Mouse (Mus musculus) cerebellum, postnatal 25 days (tissue): ENCODE measurements at regions not wholly inside any gene's neighbourhood (a gene's known extent, or its start where the extent isn't known, plus 50 kb on each side); places are given as distances from the start of the nearest gene placed in this dataset.

Source experiments
- DNase-seq, 2 experiments: peaks; one replicate each; pipeline ENCODE4 v3.0.0; 2021; ENCODE audit warnings: mixed read lengths in 2 of 2

DNA sequence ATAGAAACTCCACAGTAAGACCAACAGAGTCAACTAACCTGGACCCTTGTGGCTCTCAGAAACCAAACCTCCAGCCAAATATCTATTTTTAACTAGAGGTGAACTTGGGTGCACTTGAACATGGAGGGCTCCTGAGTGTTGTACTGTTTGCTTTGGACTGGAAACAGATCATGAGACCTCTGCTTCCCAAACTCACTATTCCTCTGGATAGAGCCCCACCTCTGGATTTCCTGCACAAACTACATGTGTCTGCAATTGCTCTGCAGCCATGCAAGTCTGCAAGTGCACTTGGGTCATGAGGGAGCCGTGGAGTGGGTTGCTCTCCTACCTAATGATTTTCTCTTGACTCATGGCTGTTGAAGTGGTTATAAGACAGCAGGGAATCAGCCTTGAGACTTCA is 759.9 kb upstream of the Fam160b2 start:
- no peak for DNase-seq

DNA sequence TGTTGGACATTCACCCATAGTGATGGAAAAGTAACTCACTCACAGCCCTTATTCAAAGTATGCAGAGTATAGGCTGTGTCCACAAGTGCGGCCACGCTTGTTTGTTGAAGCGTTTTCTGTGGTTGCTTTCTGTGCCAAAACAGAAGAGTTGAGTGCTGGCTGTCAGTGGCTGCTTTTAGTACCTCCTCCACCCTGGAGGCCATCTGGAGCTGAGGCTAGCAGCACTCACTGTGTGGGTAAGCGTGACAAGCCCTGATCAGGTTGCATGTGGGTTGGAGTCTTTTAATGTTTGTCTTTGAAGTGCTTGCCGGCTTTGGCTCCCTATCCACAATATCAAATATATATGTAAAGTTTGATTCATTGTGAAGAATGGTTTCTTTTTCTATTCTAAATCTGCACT is 738.6 kb upstream of the Fam160b2 start:
- DNase-seq = no peak

DNA sequence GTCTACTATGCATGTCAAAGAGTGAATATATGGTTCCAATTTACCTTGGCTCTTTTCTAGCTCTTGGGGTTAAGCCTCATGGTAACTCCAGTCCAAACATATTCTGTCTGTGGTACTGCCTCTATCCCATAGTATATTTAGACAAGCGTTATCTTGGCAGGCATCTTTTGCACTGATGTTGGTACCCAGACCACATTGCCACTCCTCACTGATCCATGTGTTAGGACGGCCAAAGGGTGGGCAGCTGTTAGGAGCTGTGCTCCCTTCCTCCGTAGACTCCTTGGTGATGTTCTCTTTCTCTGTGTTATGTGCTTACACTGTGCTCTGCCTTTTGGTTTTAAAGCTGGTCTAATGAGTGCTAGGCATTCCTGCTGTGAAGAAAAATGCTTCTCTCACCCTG is 737.3 kb upstream of the Fam160b2 start:
- no peak for DNase-seq

DNA sequence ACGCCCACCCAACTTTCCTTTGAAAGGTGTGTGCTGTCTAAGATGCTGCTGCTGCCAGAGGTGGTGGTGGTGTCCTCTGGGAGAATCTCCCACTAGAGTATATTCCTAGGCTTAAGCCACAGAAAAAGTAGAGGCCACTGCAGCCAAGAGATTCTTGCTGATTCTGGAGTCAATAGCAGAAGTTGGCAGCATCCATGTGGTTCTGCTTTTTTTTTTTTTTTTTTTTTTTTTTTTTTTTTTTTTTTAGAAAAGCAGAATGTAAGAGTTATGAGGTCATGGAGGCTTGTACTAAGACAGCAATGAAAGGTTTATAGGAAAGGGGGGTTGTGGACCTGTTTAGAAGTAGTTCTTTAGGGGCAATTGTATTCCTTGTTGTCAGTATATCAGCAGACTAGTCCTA is 734.4 kb upstream of the Fam160b2 start:
- DNase-seq = no peak

DNA sequence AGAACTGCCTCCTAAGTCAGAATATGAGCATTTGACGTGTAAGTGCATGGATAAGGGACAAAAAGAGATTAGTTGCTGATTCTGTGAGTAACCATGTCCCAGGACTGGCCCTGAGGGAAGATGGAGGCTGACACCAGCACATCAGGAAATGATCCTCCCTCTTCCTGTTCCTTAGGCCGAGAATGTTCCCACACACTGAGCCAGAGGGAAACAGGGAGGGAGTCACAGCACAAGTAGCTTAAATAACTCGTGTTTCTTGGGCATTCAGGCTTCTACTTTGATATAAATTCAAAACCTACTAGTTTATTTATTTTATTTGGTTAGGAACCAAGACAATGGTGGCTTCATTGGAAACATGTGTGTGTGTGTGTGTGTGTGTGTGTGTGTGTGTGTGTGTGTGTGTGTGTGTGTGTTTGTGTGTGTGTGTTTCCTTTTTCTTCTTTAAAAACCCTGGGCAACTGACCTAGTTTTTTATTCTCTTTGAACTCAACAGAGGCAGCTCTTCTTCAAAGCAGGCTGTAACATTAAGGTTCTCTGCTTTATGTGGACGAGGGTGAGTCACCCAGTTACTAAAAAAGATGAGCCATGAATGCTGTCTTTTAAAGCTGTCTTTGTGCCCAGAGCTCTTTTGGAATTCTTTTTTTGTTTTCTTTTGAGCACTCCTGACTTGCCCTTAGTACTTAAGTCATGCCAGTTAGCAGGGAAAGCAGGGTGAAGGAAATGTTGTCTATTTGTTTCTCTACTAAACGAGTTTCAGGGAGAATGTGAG is 730.4 kb upstream of the Fam160b2 start:
- no peak for DNase-seq

DNA sequence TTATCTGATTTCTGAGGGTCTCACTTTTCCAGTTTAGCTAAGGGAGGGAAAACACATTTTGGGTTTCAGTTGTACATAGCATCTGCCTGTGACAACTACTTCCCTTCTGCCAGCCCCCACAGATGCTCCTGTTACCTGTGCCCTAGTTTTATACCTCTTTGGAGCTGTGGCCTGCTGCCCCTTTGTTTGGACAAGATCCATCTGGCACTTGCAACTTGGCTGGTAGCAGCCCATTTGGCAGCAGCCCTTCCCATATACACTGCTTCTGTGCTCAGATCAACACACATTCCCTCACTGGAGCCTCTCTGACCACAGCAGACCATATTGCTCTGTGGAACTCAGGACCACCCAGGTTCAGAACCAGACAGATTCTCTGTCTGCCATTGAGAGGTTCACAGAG is 728.0 kb upstream of the Fam160b2 start:
- peak; percentile 28 to 43 for DNase-seq

DNA sequence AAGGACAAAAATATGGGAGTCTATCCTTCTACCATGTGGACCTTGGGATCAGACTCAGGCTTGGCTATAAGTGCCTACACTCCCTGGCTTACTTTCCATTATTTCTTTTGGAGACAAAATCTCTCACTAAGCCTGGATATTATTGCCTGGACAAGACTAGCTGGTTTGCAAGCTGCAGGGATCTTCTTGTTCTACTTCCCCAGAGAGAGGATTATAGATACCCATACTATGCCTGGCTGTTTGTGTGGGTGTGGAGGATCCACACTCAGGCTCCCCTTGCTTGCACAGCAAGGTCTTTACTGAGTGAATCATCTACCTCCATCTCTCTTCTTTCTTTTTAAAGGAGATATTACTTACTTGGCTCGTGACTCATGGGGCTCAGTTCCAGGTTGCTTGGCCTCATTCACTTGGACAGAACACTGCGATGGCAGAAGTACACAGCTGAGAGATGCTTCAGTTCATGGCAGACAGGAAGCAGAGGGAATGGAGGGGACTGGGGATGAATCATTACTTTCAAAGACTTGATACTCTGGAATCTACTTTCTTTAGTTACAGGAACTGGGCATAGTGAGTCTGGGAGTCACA is 727.0 kb upstream of the Fam160b2 start:
- DNase-seq = peak in 1 of 2 experiments; percentile 13

DNA sequence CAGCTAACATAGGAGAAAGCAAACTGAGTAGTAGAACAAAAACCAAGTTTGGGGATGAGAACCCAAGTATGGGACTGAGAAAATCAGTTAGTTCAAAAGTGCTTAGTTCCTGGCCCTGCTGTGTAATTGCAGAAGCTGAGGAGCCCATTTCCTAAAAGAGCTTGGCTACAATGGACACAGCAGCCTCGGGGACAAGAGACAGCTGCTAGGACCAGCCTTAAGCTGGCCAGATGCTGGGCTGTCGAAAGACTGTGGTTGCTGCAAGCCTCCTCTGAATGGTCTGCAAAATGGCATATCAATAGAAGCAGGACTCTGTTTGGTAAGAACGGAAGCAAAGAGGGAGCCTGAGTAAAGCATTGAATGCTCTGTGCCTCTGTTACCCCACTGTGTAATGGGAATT is 715.6 kb upstream of the Fam160b2 start:
- no peak for DNase-seq

DNA sequence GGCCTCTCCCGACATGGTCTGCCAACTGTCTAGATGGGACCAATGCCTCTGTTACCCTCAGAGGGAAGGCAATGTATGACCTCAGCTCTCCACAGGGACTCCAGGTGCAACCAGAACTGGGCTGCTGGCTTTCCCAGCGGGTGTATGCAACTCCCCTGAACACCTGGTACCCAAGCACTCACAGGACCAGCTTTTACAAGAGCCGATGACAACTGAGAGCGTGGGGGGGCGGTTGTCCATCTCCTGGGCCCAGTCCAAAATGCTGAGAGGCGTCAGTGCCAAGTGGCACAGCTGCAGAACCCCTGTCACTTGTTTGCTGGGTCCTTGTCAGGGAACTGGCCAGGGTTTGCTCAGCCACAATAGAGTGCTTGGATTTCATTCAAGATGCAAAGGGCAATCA is 700.1 kb upstream of the Fam160b2 start:
- peak; percentile 3 to 7 for DNase-seq

DNA sequence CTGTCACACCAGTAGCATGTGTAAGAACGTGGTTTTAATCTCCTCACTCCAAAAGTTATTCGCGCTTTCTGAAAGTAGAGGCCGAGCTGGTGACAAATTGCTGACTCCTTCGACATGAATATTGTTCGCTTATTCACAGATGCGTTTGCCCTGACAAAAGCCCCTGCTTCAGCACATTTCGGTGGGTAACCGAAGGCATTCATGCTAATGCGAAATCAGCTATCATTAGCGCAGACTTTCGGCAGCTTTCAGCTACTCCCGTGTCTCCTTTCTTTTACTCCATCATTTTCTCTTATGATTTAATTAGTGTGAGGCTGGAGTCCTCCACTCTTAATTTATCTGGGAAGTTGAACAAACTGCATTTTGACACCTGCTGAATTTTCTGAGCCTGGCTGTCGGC is 681.9 kb upstream of the Fam160b2 start:
- no peak for DNase-seq

DNA sequence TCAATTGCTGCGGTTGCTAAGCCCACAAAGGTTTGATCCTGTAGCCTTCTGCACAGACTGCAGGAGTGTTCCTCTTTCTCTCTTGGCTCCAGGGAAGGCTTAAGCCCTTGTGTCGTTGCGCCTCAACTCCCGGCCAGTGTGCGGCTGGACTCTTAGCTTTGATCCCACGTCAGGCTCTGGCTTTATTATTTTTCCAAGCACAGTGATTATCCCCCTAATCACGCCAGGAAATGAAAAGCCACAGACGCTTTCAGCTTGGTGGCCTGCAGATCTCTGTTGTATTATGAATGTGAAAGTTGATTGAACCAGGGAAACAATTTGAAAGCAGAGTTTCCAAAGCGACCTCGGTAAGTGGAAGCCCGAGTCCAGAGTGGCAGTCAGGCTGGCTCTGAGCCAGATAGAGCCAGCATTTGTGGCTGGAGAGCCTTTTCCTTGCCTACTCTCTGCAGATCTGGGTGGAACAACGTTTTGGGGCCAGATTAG is 676.7 kb upstream of the Fam160b2 start:
- DNase-seq = peak; percentile 21 to 64

DNA sequence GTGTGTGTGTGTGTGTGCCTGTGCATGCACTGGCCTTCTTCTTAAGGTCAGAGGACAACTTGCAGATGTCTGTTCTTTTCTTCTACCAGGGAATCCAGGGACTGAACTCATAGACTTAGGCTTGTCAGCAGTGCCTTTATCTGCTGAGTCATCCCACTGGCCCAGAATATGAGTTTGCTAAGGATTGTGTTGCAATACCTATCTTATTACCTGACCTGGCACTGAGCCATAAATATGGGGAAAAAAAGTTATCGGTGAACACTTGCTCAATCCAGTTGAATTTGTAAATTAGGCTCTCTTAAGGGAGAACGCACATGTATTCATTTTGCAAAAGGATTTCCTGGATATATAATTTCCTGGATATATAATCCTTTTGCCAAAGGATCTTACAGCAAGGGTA is 672.8 kb upstream of the Fam160b2 start:
- no peak for DNase-seq

DNA sequence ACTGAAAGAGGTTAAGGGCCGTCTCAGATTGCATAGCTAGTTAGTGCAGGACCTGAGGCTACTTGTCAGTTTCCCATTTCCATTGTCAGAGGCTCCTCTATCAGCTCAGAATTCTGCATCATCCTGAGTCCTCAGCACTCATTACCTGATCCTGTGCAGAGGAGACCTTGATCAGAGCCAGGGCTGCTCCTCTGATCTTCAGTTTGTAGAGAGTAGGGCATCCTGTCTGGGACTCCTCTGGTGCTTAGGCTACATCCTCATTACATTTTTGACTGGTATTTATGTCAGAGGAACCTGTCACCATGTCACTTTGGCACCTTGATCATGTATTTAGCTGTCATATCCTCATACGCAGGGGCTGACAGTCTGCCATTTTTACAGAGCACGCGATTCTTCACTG is 658.0 kb upstream of the Fam160b2 start:
- DNase-seq = no peak

DNA sequence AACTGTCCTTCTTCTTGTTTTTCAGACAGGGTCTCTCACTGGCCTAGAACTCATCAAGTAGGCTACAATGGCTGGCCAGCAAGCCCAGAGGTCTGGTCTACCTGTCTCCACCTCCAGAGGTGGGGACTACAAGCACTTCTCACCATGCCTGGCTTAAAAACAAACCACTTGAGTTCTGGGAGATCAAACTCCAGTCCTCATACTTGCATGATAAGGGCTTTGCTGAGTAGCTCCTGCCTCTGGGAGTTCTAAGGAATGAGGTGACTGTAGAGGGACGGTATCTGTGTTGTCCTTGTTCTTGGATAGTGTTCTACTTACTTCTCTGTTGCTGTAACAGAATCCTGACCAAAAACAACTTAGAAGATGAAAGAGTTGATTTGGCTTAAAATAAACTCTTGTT is 654.6 kb upstream of the Fam160b2 start:
- DNase-seq = no peak

DNA sequence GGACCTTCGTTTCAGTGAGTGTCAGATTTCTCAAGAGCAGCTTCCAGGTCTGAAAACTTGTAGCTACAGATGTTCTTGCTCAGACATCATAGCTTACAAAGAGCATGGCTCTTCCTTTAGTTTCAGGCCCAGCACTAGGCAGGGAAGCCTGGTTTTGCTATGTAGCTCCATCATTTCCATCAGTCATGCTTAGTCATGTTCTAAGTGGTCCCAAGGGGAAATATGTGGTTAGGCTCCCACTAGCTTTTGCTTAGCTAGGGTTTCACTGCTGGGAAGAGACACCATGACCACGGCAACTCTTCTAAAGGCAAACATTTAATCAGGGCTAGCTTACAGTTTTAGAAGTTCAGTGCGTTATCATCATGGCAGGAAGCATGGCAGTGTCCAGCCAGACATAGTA is 652.5 kb upstream of the Fam160b2 start:
- no peak for DNase-seq

DNA sequence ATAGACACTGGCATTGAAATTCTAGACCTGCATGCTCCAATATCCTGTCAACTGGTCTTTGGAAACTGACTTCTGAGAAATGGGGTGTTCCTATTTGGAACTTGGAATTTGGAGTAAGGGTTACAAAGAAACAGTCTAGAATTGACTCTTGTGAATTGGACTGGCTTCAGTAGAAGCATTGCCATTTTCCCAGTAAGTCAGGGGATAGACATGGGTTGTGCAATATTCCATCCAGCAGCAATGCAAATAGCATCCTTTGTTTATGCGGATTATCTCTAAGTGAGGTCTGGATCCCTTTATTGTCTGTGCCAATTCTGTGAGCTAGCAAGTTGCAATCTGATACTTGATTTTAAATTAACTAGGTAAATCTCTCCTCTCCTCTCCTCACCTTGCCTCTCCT is 651.5 kb upstream of the Fam160b2 start:
- DNase-seq = no peak

DNA sequence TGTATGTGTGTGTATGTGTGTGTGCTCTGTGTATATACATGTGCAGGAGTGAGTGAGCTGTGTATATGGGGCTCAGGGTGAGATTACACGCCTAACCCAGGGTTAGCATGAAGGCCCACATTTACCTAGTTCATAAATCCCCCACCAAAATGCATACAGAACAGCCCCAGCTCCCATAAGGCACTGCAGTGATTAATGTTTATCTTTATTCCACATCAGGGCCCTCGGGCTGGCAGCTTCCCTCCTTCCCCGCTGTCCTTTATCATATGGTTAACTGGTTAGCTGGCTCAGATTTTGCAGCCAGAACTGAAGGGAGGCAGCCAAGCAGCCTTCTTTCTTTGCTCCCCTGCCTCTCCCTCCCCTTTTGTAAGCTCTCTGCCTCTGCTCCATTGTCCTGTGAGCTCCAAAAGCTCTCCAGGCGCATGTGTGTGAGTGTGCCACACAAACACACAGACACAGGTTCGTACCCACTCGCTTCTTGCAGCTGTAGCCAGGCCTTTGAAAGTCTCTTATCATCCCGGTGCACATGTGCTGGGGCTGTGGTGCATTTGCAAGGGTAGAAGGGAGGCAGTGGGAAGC is 649.8 kb upstream of the Fam160b2 start:
- DNase-seq = peak; percentile 32 to 56

DNA sequence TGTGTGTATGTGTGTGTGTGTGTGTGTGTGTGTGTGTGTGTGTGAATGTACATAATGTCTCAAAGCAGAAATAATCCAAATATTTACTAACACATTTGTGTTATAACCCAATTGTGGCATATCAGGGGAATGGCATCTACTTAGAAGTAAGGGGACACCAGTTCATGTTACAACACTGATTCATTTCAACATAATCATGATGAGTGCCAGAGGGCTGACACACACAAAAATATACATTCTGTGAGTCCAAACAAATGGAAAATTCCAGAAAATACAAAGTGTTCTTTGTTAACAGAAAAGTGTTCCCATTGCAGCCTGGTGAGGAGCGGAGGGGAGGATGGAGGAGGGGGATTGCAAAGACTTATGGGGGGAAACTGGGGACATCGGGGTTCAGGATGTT is 648.9 kb upstream of the Fam160b2 start:
- no peak for DNase-seq

DNA sequence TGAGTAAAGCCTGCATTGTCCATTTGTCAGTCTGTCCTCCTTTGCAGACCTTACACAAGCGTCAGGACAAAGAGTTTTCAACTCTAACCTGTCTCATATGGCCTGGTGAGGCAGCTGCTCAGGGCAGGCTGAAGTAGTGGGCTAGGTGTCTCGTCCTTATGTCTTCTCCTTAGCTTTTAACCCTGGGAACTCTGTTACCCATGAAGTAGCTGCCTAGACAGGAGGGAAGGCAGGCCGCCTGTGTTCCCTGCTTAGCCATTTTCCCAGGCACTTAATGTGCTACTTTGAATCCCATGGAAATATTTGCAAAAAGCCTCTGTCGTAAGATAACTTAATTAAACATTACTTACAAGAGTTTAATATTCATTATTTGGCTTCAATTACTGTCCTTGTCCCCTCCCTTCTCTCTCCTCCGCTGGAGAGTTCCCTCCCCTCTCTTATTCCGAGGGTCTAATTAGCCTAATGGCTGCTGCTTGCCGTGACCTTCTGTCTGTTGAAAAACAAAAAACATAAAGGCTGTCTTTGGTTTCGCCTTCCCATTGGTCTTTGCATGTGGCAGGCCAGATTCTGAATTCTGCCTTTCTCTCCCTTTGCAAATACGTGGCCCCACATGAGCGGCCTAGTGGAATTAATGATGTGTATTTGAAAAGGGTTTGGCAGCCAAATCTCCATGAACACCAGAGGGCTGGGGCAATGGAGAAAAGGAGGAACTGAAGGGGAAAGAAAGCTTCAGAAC is 642.2 kb upstream of the Fam160b2 start:
- DNase-seq = no peak

DNA sequence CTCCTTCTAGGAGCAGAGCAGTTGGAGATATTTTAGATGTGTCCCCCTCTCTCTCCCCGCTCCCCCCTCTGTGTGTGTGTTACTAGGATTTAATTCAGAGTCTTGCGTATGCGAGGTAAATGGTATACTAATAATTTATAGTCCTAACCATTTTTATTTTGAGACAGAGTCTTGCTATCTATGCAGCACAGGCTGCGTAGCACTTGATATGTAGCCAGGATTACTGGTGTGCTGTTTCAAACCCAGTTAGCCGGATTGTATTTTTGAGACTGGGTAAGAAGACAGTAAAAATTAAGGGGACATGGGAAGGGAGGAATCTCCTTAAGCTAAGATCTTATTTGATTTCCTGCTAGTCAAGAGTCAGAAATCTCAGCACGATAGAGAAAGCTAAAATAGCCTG is 636.6 kb upstream of the Fam160b2 start:
- DNase-seq = no peak

DNA sequence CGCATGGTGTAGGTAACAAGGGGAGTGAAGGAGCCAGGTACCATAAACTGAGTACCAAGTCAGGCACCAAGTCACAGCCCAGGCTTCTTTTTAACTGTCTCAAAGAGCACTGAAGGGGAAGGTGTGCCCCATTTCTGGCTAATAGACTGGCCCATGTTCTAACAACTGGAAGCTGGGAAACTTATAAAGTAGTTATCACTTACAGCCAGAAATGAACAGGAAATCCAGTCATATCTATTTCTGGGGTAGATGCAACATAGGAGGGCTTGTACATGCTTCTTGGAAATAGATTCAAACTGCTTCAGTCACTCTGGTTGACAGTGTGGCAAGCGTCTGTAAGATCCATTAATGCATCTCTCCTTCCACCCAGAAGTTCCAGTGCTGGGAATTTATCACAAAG is 635.3 kb upstream of the Fam160b2 start:
- DNase-seq = no peak

DNA sequence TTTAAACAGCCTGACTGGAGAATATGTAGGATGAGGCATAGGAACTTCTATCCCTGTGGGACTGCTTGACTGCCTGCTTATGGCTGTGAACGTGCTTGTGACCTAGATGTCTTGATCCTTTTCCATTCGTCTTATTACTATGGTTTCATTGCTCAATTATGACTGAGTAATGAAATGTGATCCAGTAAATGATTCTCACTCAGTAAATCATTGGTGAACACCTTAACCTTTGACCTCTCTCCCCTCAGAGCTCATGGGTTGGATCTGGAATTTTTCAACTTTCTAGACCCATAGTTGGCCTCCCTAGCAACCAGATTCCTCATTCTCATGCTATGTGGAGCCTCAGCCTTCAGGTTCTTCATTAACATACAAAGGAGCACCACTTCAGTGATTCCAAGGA is 634.6 kb upstream of the Fam160b2 start:
- no peak for DNase-seq

DNA sequence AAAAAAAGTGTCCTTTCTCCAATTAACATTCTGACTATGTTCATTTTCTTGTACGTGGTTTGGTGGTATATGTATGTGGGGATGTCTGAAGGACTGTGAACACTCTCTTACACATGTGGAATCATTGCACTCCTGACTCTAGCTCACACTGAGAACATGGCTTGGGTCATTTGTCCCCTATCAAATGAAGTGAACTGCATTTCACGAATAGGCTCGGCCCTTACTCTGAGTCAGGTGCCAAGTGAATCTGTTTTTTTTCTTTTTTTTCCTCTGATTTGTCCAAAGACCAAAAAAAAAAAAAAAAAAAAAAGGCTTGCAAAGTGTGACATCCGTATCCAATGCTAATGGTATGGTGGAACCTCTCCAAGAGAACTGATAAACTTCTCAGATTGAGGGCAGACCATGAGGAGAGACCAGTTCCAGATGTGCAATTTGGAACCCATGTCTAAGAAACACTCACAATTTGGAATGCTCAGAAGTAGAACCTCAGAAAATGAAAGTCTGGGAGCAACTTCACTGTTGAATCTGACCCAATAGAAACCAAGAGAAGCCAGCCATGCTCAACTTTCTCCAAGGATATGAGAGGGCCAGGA is 631.7 kb upstream of the Fam160b2 start:
- no peak for DNase-seq
